Mouse (Mus musculus): ENCODE measurements at regions not wholly inside any gene's neighbourhood (a gene's known extent, or its start where the extent isn't known, plus 50 kb on each side); places are given as distances from the start of the nearest gene placed in this dataset.
A peak's percentile ranks its signal among the peaks of the same experiment; 100 is the strongest.

- no peak for DNase-seq (ENCODE audit: low spot score)
Observed at GRCm38 (mm10) chr12:48283818-48284217, 1098.6 kb upstream of the Foxg1 start.

GRCm38 (mm10) chr12:48284386-48284785, 1098.1 kb upstream of the Foxg1 start:
- DNase-seq (ENCODE audit: low spot score): no peak

GRCm38 (mm10) chr12:48290146-48290545, 1092.3 kb upstream of the Foxg1 start:
- DNase-seq (ENCODE audit: low spot score): peak; percentile 16

All from retina, embryonic 14.5 days (tissue).